Mouse (Mus musculus) neutrophil, adult 65 days (primary cell): ENCODE data around the gene Macrod2. TPM values are rescaled to one million over a fixed set of nuclear protein-coding genes. Genes with fewer than 3 reads are reported as not detected.

Experiments
- total RNA-seq: library from RNA; stranded (reverse); gene quantifications from 2 replicates; pipeline ENCODE4 v1.2.4, GENCODE M21; 2023

The Macrod2 gene
- 0.29 and 1.1 TPM in 2 replicates for total RNA-seq

DNA sequence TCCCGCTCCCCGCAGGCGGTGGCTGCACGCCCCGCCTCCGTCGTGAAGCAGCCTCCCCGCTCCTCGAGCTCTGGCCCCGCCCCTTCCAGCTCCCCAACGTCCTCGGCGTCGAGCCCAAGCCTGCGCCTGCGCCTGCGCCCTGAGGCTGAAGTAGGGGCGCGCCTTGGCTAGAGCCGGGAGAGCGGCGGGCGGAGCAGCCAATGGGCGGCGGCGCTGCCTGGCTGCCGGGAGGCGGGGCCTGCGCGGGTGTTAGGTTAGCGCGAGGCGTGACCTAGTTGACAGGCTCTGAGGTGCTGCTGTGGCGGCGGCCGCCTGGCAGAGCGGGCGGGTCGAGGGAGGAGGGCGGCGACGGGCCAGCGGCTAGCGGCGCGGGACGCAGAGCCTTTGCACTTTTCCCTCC is at the start of gene Macrod2:
Gene Macrod2 (plus strand): TSS at position 131 of the 400 bp plus-strand sequence.

GRCm38 (mm10) chr2:140389525-140389924 is 5.6 kb upstream of the Macrod2 start, which contains the start of gene Sel1l2:
Gene Sel1l2, minus strand, starts transcription at chr2:140389706.

DNA sequence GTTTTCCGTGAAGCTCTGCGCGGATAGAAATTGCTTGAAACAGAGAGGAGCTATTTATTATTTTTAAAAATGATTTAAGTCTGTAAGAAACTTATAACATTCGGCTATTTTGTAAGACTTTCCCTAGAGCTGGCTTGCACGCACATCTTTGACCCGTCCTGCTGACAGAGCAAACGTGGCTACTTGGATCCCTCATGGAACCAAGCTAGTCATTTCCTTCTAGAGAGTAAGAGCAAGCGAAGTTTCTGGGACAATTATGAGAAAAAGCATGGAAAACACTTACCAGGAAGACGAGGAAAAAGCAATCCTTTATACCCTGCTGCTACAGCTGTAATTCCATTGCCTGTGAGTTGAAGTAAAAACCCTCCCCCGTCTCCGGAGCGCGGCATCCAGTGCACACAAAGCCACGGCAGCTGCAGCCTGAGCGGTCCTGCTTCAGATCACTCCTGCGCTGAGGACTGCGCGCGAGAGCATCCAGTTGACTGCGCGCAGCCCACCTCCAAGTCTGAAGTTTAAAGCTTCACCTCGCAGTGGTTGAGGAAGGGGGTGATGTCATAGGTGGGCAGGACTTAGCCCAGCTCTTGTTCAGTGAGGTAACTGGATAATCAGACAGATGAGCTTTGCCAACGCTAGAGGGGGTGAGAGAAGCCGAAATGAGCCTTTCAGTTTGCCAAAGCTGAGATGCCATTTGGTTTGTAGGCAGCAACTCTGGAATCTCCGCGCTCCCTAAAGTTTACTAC is 276.0 kb downstream of the Macrod2 start, which contains the start of gene Flrt3:
Gene Flrt3 (minus strand): TSS at position 507 of the 740 bp plus-strand sequence.

Other genes with a start within 250 kb of the Macrod2 start
- gene Gm17374, start 243.3 kb upstream of the Macrod2 start, total RNA-seq = not detected in 2 replicates
- 7.8 and 10.8 TPM in 2 replicates for gene Esf1, start 224.7 kb upstream of the Macrod2 start, total RNA-seq
- gene Ndufaf5, start 224.7 kb upstream of the Macrod2 start, total RNA-seq = 3.7 and 3.9 TPM in 2 replicates
- gene Sel1l2, start 5.6 kb upstream of the Macrod2 start, total RNA-seq = not detected in 2 replicates